Mouse (Mus musculus) liver, adult 2 months (tissue): ENCODE measurements around the gene Kcnj5. TPM values are rescaled to one million over a fixed set of nuclear protein-coding genes. Genes with fewer than 3 reads are reported as not detected.

ENCODE experiments used
- DNase-seq: peaks from one replicate; pipeline ENCODE4 v3.0.0-alpha.2; 2011; ENCODE audit warnings: low read depth, low spot score; ENCODE audit errors: extremely low read depth
- H3K27ac ChIP-seq: fragments of 200-500 bp; replicated peaks from 2 replicates; pipeline ENCODE4 v1.5.1; 2012; ENCODE audit warnings: low read depth, mild to moderate bottlenecking, control low read depth, inconsistent platforms, low read length; ENCODE audit not compliant: insufficient read depth
- H3K27me3 ChIP-seq: fragments of 200-500 bp; 2 replicates; pipeline ENCODE4 v1.6.1; 2012; ENCODE audit warnings: mild to moderate bottlenecking, moderate library complexity, low read length, inconsistent platforms; ENCODE audit not compliant: control insufficient read depth, insufficient read depth
- H3K36me3 ChIP-seq: fragments of 200-500 bp; 2 replicates; pipeline ENCODE4 v1.6.1; 2012; ENCODE audit warnings: low read length, inconsistent platforms; ENCODE audit not compliant: control insufficient read depth, insufficient read depth
- H3K4me1 ChIP-seq: fragments of 200-500 bp; 2 replicates; pipeline ENCODE4 v1.6.1; 2011; ENCODE audit warnings: low read length; ENCODE audit not compliant: control insufficient read depth, insufficient read depth
- H3K4me3 ChIP-seq: fragments of 200-500 bp; 2 replicates; pipeline ENCODE4 v1.5.1; 2011; ENCODE audit warnings: low read depth, mild to moderate bottlenecking, control low read depth, low read length, moderate library complexity; ENCODE audit not compliant: insufficient read depth
- H3K79me2 ChIP-seq: fragments of 200-500 bp; 2 replicates; pipeline ENCODE4 v1.6.1; 2012; ENCODE audit warnings: inconsistent platforms, mild to moderate bottlenecking, low read length, moderate library complexity; ENCODE audit not compliant: control insufficient read depth, insufficient read depth
- H3K9ac ChIP-seq: fragments of 200-500 bp; 2 replicates; pipeline ENCODE4 v1.6.1; 2012; ENCODE audit warnings: low read depth, mild to moderate bottlenecking, control low read depth, inconsistent platforms, low read length
- CTCF ChIP-seq: fragments of 200-500 bp; IDR thresholded peaks from 2 replicates; pipeline ENCODE4 v1.5.1; 2011; ENCODE audit warnings: low read depth, low read length, control low read depth
- POLR2A ChIP-seq: fragments of 200-500 bp; IDR thresholded peaks from 2 replicates; pipeline ENCODE4 v1.6.1; 2011; ENCODE audit warnings: low read length, control low read depth; ENCODE audit not compliant: insufficient read depth; ENCODE audit errors: extremely low read depth
- WGBS: fragments of 180-500 bp; shearing (Covaris S2); methylation state at CpG from one replicate; pipeline ENCODE4 v1.1.7; 2018; 5-methylcytosine and 5-hydroxymethylcytosine counted together
- polyA plus RNA-seq: library from polyadenylated mRNA; depleted of rRNA; stranded (reverse); fragments of >200 nt; gene quantifications from 2 replicates; pipeline ENCODE4 v1.2.3, GENCODE M21; 2012
- total RNA-seq: library from RNA; depleted of rRNA; stranded (reverse); fragments of >200 nt; gene quantifications from 2 replicates; pipeline ENCODE4 v1.2.3, GENCODE M21; 2014

The Kcnj5 gene
- total and polyA plus RNA-seq, 2 experiments: under 0.01 to 0.06 TPM

- TF ChIP-seq CTCF (no peak), POLR2A (no peak)
- Histone ChIP-seq H3K36me3 (no peaks in the 10 kb centered on the region), H3K9ac (no peak overlapping the region), H3K4me3 (no peak overlapping the region), H3K4me1 (peaks cover 2% of the 10 kb centered on the region; the same call in 1 of the 2 replicates), H3K27me3 (no peaks in the 10 kb centered on the region), H3K27ac (no peak overlapping the region), H3K79me2 (no peaks in the 10 kb centered on the region)
- WGBS: 63% methylated on average over 5 of the region's 5 CpGs
- peak; percentile 4 for DNase-seq
Measured at GRCm38 (mm10) chr9:32292686-32293085, 51.5 kb downstream of the Kcnj5 start.

DNA sequence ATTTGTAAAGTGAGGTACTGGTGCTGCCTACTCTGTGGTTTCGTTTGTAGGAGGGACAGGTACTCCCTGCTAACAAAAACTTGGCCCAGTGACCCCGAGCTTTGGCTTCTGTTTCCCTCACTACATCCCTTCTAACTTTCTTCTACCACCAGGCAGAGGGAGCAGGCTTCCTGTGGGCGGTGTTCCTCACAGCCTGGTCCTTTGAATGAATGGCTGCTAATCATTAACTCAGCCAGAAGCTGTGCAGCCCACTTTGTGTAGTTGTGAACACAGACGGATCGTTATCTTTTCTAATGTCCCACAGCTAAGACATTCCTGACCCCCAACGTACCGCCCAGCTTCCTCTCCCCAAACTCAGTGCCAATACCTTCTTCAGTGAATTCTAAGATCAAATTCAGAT, 52.5 kb downstream of the Kcnj5 start:
- 14% methylated on average over 7 of the region's 7 CpGs for WGBS
- no peak overlapping the region for H3K9ac ChIP-seq
- no peak overlapping the region for H3K4me3 ChIP-seq
- no peaks in the 10 kb centered on the region for H3K36me3 ChIP-seq
- TF ChIP-seq POLR2A (no peak), CTCF (no peak)
- no peaks in the 10 kb centered on the region for H3K27me3 ChIP-seq
- no peak overlapping the region for H3K27ac ChIP-seq
- peaks cover 2% of the 10 kb centered on the region; the same call in 1 of the 2 replicates for H3K4me1 ChIP-seq
- no peaks in the 10 kb centered on the region for H3K79me2 ChIP-seq
- DNase-seq: no peak

- TF ChIP-seq CTCF (no peak), POLR2A (no peak)
- Histone ChIP-seq H3K4me1 (no peaks in the 10 kb centered on the region), H3K36me3 (no peaks in the 10 kb centered on the region), H3K79me2 (no peaks in the 10 kb centered on the region), H3K27ac (no peak overlapping the region), H3K9ac (no peak overlapping the region), H3K4me3 (no peak overlapping the region), H3K27me3 (no peaks in the 10 kb centered on the region)
- 81% methylated on average over 5 of the region's 5 CpGs for WGBS
- no peak for DNase-seq
Measured at GRCm38 (mm10) chr9:32283591-32283990, 60.6 kb downstream of the Kcnj5 start.

- TF ChIP-seq POLR2A (no peak), CTCF (no peak)
- no peak for DNase-seq
- H3K36me3 ChIP-seq: no peaks in the 10 kb centered on the region
- no peak overlapping the region for H3K9ac ChIP-seq
- no peak overlapping the region for H3K27ac ChIP-seq
- H3K79me2 ChIP-seq: no peaks in the 10 kb centered on the region
- no peaks in the 10 kb centered on the region for H3K27me3 ChIP-seq
- WGBS: 75% methylated on average over 5 of the region's 5 CpGs
- no peaks in the 10 kb centered on the region for H3K4me1 ChIP-seq
- no peak overlapping the region for H3K4me3 ChIP-seq
Measured at GRCm38 (mm10) chr9:32280456-32280855, 63.7 kb downstream of the Kcnj5 start.

- no peak overlapping the region for H3K27ac ChIP-seq
- peak; percentile 6 for DNase-seq
- no peaks in the 10 kb centered on the region for H3K79me2 ChIP-seq
- no peak overlapping the region for H3K4me3 ChIP-seq
- 66% methylated on average over 3 of the region's 3 CpGs for WGBS
- no peaks in the 10 kb centered on the region for H3K36me3 ChIP-seq
- H3K27me3 ChIP-seq: no peaks in the 10 kb centered on the region
- H3K4me1 ChIP-seq: no peaks in the 10 kb centered on the region
- TF ChIP-seq CTCF (no peak), POLR2A (no peak)
- H3K9ac ChIP-seq: no peak overlapping the region
Measured at GRCm38 (mm10) chr9:32279789-32280188, 64.4 kb downstream of the Kcnj5 start.

DNA sequence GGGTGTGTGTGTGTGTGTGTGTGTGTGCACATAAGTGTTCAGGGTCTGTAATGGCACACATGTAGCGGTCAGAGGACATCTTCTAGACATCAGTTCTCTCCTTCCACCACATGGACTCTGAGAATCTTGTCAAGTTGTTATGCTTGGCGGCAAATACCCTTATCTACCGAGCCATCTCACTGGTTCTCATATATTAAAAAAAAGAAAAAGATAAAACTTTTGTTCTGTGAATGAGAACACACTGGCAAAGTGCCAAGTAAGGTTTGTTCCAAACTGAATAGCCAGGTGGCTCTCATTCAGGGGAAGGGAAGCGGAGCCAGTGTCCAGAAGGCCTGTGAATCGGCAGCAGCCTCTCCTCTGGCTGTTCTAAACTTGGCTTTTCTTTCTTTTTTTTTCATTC, 66.1 kb downstream of the Kcnj5 start:
- TF ChIP-seq CTCF (no peak), POLR2A (no peak)
- Histone ChIP-seq H3K36me3 (no peaks in the 10 kb centered on the region), H3K79me2 (no peaks in the 10 kb centered on the region), H3K4me3 (no peak overlapping the region), H3K27ac (no peak overlapping the region), H3K27me3 (no peaks in the 10 kb centered on the region), H3K9ac (no peak overlapping the region), H3K4me1 (no peaks in the 10 kb centered on the region)
- whole genome bisulfite sequencing: 92% methylated on average over 5 of the region's 5 CpGs
- no peak for DNase-seq
